Mouse (Mus musculus): ENCODE results near the gene Defb19. TPM values are rescaled to one million over a fixed set of nuclear protein-coding genes. Genes with fewer than 3 reads are reported as not detected.
A peak's percentile ranks its signal among the peaks of the same experiment; 100 is the strongest.

Defb19 gene
- 0.26 TPM in 1 of 2 replicates, not detected in the other for polyA plus RNA-seq (2015; fragmentation: Nextera tagmentation; extraction: Ambion mirVana)

- Histone ChIP-seq H3K4me3 (replicated peaks) (no peak within 1 kb of the TSS), H3K27me3 (no peaks in the 10 kb centered on the region), H3K4me1 (replicated peaks) (no peaks in the 10 kb centered on the region), H3K4me2 (no peak within 1 kb of the TSS), H3K27ac (replicated peaks) (no peak within 1 kb of the TSS), H3K36me3 (replicated peaks) (no peaks in the 10 kb centered on the region), H3K9ac (no peak within 1 kb of the TSS), H3K9me3 (replicated peaks) (no peaks in the 10 kb centered on the region)
- 44% methylated on average over 7 of the region's 7 CpGs for WGBS (ENCODE audit: insufficient replicate concordance)
- ATAC-seq (ENCODE audit: insufficient read depth) = no peak
Measured at GRCm38 (mm10) chr2:152580107-152580506, at the start of gene Defb19. TSS of gene Defb19 (minus strand) at chr2:152580312.

GRCm38 (mm10) chr2:152629904-152630303 is 49.8 kb upstream of the Defb19 start:
- ATAC-seq (ENCODE audit: insufficient read depth) = no peak
- whole genome bisulfite sequencing (ENCODE audit: insufficient replicate concordance) = 72% methylated on average over 6 of the region's 6 CpGs
- Histone ChIP-seq H3K9me3 (replicated peaks) (no peaks in the 10 kb centered on the region), H3K9ac (no peak overlapping the region), H3K4me3 (replicated peaks) (no peak overlapping the region), H3K27me3 (peaks cover 71% of the 10 kb centered on the region), H3K27ac (replicated peaks) (no peak overlapping the region), H3K4me2 (no peak overlapping the region), H3K36me3 (replicated peaks) (no peaks in the 10 kb centered on the region), H3K4me1 (replicated peaks) (peaks cover 9% of the 10 kb centered on the region)

GRCm38 (mm10) chr2:152629239-152629638 is 49.1 kb upstream of the Defb19 start:
- H3K36me3 ChIP-seq (replicated peaks) = no peaks in the 10 kb centered on the region
- WGBS (ENCODE audit: insufficient replicate concordance) = 49% methylated on average over 3 of the region's 3 CpGs
- no peak overlapping the region for H3K27ac ChIP-seq (replicated peaks)
- no peak overlapping the region for H3K9ac ChIP-seq
- peaks cover 9% of the 10 kb centered on the region for H3K4me1 ChIP-seq (replicated peaks)
- H3K4me2 ChIP-seq = no peak overlapping the region
- H3K9me3 ChIP-seq (replicated peaks) = no peaks in the 10 kb centered on the region
- H3K27me3 ChIP-seq = peaks cover 73% of the 10 kb centered on the region
- ATAC-seq (ENCODE audit: insufficient read depth) = no peak
- H3K4me3 ChIP-seq (replicated peaks) = no peak overlapping the region

- Histone ChIP-seq H3K36me3 (replicated peaks) (no peaks in the 10 kb centered on the region), H3K4me3 (replicated peaks) (no peak overlapping the region), H3K27ac (replicated peaks) (no peak overlapping the region), H3K4me2 (no peak overlapping the region), H3K9ac (no peak overlapping the region), H3K27me3 (peaks cover 74% of the 10 kb centered on the region), H3K9me3 (replicated peaks) (no peaks in the 10 kb centered on the region), H3K4me1 (replicated peaks) (peaks cover 9% of the 10 kb centered on the region)
- ATAC-seq (ENCODE audit: insufficient read depth) = no peak
- 35% methylated on average over 17 of the region's 17 CpGs for WGBS (ENCODE audit: insufficient replicate concordance)
Measured at GRCm38 (mm10) chr2:152628066-152628465, 48.0 kb upstream of the Defb19 start.

GRCm38 (mm10) chr2:152626774-152627591 is 46.9 kb upstream of the Defb19 start, which contains the start of gene Rem1:
TSS of gene Rem1 (plus strand) at chr2:152626951.
- peaks cover 9% of the 10 kb centered on the region for H3K4me1 ChIP-seq (replicated peaks)
- no peak for ATAC-seq (ENCODE audit: insufficient read depth)
- no peak within 1 kb of the TSS for H3K9ac ChIP-seq
- peak within 1 kb of the TSS; percentile 45 for H3K4me2 ChIP-seq
- 1% methylated on average over 59 of the region's 59 CpGs for WGBS (ENCODE audit: insufficient replicate concordance)
- H3K4me3 ChIP-seq (replicated peaks) = peak within 1 kb of the TSS; percentile 33
- no peak within 1 kb of the TSS for H3K27ac ChIP-seq (replicated peaks)
- peaks cover 74% of the 10 kb centered on the region for H3K27me3 ChIP-seq
- H3K9me3 ChIP-seq (replicated peaks) = no peaks in the 10 kb centered on the region
- H3K36me3 ChIP-seq (replicated peaks) = no peaks in the 10 kb centered on the region

GRCm38 (mm10) chr2:152625256-152625655 is 45.1 kb upstream of the Defb19 start:
- Histone ChIP-seq H3K36me3 (replicated peaks) (no peaks in the 10 kb centered on the region), H3K4me3 (replicated peaks) (no peak overlapping the region), H3K27ac (replicated peaks) (no peak overlapping the region), H3K4me2 (no peak overlapping the region), H3K9ac (no peak overlapping the region), H3K9me3 (replicated peaks) (no peaks in the 10 kb centered on the region), H3K27me3 (peaks cover 68% of the 10 kb centered on the region), H3K4me1 (replicated peaks) (peaks cover 9% of the 10 kb centered on the region)
- no peak for ATAC-seq (ENCODE audit: insufficient read depth)
- 17% methylated on average over 1 of the region's 1 CpGs for WGBS (ENCODE audit: insufficient replicate concordance)

- Histone ChIP-seq H3K36me3 (replicated peaks) (no peaks in the 10 kb centered on the region), H3K27ac (replicated peaks) (no peak overlapping the region), H3K9ac (no peak overlapping the region), H3K4me1 (replicated peaks) (peaks cover 9% of the 10 kb centered on the region), H3K9me3 (replicated peaks) (no peaks in the 10 kb centered on the region), H3K4me2 (no peak overlapping the region), H3K4me3 (replicated peaks) (no peak overlapping the region), H3K27me3 (peaks cover 61% of the 10 kb centered on the region)
- no peak for ATAC-seq (ENCODE audit: insufficient read depth)
- WGBS (ENCODE audit: insufficient replicate concordance) = 48% methylated on average over 2 of the region's 2 CpGs
Measured at GRCm38 (mm10) chr2:152624566-152624965, 44.5 kb upstream of the Defb19 start.

- no peaks in the 10 kb centered on the region for H3K9me3 ChIP-seq (replicated peaks)
- H3K27ac ChIP-seq (replicated peaks) = no peak within 1 kb of the TSS
- peaks cover 7% of the 10 kb centered on the region for H3K4me1 ChIP-seq (replicated peaks)
- H3K4me2 ChIP-seq = no peak within 1 kb of the TSS
- peaks cover 45% of the 10 kb centered on the region for H3K27me3 ChIP-seq
- ATAC-seq (ENCODE audit: insufficient read depth) = no peak
- H3K36me3 ChIP-seq (replicated peaks) = no peaks in the 10 kb centered on the region
- WGBS (ENCODE audit: insufficient replicate concordance) = 67% methylated on average over 7 of the region's 7 CpGs
- H3K9ac ChIP-seq = no peak within 1 kb of the TSS
- H3K4me3 ChIP-seq (replicated peaks) = no peak within 1 kb of the TSS
Measured at GRCm38 (mm10) chr2:152622953-152623352, 42.8 kb upstream of the Defb19 start, which contains the start of gene Defb25. TSS of gene Defb25 (minus strand) at chr2:152623053.

- H3K4me3 ChIP-seq (replicated peaks) = no peak overlapping the region
- H3K4me2 ChIP-seq = no peak overlapping the region
- no peaks in the 10 kb centered on the region for H3K36me3 ChIP-seq (replicated peaks)
- ATAC-seq (ENCODE audit: insufficient read depth) = no peak
- no peak overlapping the region for H3K9ac ChIP-seq
- H3K9me3 ChIP-seq (replicated peaks) = no peaks in the 10 kb centered on the region
- H3K27ac ChIP-seq (replicated peaks) = no peak overlapping the region
- WGBS (ENCODE audit: insufficient replicate concordance) = 53% methylated on average over 13 of the region's 13 CpGs
- H3K4me1 ChIP-seq (replicated peaks) = peaks cover 7% of the 10 kb centered on the region
- peaks cover 37% of the 10 kb centered on the region for H3K27me3 ChIP-seq
Measured at GRCm38 (mm10) chr2:152622151-152622550, 42.0 kb upstream of the Defb19 start.

- no peaks in the 10 kb centered on the region for H3K4me1 ChIP-seq (replicated peaks)
- no peaks in the 10 kb centered on the region for H3K36me3 ChIP-seq (replicated peaks)
- no peak overlapping the region for H3K4me3 ChIP-seq (replicated peaks)
- no peak overlapping the region for H3K9ac ChIP-seq
- WGBS (ENCODE audit: insufficient replicate concordance) = 34% methylated on average over 9 of the region's 9 CpGs
- peaks cover 21% of the 10 kb centered on the region for H3K27me3 ChIP-seq
- no peaks in the 10 kb centered on the region for H3K9me3 ChIP-seq (replicated peaks)
- no peak for ATAC-seq (ENCODE audit: insufficient read depth)
- no peak overlapping the region for H3K27ac ChIP-seq (replicated peaks)
- no peak overlapping the region for H3K4me2 ChIP-seq
Measured at GRCm38 (mm10) chr2:152620367-152621134, 40.4 kb upstream of the Defb19 start.

- Histone ChIP-seq H3K9me3 (replicated peaks) (no peaks in the 10 kb centered on the region), H3K4me3 (replicated peaks) (no peak overlapping the region), H3K27me3 (no peaks in the 10 kb centered on the region), H3K27ac (replicated peaks) (no peak overlapping the region), H3K9ac (no peak overlapping the region), H3K4me1 (replicated peaks) (no peaks in the 10 kb centered on the region), H3K4me2 (no peak overlapping the region), H3K36me3 (replicated peaks) (no peaks in the 10 kb centered on the region)
- no peak for ATAC-seq (ENCODE audit: insufficient read depth)
- 55% methylated on average over 5 of the region's 5 CpGs for WGBS (ENCODE audit: insufficient replicate concordance)
Measured at GRCm38 (mm10) chr2:152617374-152617773, 37.3 kb upstream of the Defb19 start.

Measured in liver, embryonic 15.5 days (tissue).